Mouse (Mus musculus): ENCODE results near the gene Lhfpl5.
"Not testable (repeated sequence)": the region's sequence is repeated elsewhere in the genome, so short reads cannot be mapped to it uniquely, and the experiment has no call there.

Lhfpl5 gene

DNA sequence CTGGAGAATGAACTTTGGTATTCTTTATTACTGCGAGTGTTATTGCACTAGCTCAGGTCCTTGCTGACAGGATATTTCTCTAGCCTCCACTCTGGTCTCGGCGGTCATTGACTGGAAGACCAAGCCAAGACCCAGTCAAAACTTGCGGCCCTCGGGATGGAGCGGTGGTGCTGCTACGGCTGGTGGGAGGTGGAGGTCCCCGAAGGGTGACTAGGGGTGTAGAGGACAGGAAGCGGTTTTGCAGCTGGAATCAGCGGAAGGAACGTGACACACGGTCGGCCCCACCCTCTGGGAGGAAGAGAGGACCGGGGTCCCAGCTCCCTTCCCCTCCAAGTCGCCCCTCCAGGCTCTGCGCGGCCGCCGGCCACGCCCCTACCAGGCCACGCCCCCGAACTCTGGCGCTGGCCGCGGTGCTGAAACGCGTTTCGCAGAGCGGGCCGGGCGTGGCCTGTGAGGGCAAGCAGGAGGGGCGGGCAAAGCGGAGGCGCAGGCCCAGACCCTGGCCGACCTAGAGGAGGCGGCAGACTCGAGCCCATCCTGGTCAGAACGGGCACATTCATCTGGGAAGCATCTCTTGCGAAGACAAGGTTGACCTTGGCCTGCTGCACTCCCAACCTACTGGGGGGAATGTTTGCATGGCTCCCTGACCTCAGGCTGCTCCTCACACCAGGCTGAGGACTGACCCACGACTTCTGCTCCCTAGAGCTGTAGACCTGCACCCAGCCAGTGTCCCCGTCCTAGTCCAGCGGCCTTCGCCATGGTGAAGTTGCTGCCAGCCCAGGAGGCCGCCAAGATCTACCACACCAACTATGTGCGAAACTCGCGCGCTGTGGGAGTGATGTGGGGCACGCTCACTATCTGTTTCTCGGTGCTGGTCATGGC is at the start of gene Lhfpl5:
Gene Lhfpl5 (plus strand): TSS at position 398 of the 882 bp plus-strand sequence.
- peak in 1 of 2 experiments; percentile 56 for DNase-seq (ENCODE audit: low spot score in 2 of 2)

DNA sequence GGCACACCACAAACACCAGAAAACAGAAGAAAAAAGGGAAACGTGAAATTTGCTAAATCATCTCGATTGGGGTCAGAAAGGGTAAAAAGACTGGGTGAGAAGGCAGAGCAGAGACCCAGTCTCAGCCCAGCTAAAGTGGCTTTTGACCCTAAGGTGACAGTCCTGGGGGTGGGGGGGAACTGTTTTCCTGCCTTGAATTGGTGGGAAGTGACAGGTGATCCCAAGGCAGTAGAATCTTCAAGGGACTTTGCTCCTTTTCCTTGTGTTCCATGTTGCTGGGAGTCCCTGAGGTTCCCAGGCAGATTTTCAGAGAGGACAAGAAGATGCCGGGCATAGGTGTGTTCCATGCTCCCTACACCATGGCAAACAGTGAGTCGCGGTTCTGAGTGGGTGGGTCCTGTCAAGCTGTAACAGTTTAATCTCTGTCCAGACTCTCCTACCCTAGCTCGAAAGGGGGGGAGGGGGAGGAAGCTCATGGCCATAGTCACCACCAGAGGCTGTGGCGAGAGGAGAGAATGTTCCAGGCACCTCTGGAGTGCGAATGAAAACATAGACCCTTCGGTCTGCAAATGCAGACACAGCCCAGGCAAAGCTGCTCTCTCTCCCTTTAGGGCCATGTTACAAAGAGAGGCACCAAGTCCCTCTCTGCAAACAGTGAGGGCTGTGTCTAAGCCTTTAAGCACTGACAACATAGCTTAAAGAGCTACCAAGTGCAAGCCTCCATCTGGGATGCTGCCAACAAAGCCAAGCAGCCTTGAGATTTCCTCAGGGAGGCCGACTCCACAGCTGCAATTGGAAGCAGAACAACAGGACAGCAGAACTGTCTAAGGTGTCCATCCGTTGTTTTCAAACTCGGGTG is 48.0 kb upstream of the Lhfpl5 start:
- DNase-seq (ENCODE audit: low spot score in 2 of 2), result no peak

DNA sequence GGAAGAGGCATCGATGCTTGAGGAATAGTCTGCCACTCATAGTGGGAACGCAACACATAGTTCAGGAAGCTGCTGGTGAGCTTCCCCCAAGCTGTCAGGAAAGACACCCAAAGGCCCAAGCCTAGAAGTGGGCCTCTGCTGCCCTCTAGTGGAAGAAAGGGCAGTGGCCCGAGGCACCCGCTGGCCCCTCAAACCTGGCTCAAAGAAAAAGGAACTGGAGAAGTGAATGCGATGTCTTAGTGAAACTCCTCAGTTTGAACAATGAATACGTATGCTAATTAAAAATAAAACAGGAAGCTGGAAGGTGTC is 47.4 kb upstream of the Lhfpl5 start:
- DNase-seq (ENCODE audit: low spot score in 2 of 2), result peak; percentile 78 to 89

DNA sequence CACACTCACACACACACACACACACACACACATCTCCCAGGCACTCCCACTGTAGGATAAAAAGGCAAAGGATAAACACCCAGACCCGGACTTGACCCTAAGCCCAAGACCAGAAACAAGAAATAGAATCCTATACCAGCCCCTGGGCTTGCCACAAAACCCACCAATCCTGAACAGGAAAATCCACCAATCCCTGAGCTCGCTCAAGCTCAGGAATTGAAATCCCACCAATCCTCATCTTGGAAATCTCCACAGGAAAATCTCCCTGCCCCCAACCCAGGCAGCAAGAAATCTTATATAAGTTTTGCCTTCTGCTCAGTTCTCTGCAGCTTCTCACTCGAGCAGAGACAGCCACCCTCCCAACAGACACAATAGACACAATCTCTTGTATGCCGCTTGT is 46.3 kb upstream of the Lhfpl5 start:
- DNase-seq (ENCODE audit: low spot score in 2 of 2), result no peak

DNA sequence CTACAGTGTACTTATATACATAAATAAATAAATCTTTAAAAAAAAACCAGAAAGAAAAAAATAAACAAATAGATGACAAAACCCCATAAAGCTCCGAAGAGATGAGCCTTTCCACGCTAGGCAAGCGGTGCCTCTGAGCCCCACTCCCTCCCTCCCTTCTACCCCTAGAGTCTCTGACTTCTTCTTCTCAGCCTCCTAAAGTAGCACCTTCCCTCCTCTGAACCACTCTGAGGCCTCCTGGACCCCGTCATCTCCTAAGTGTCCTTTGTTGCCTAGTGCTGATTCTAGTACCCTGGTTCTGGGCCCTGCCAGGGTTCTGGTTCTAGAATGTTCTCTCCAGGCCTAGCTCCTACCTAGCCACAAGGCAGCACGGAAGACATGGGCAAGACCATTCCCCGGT is 44.9 kb upstream of the Lhfpl5 start, which contains the start of gene Armc12:
Gene Armc12 (plus strand): TSS at position 301 of the 400 bp plus-strand sequence.
- DNase-seq (ENCODE audit: low spot score in 2 of 2), result no peak

DNA sequence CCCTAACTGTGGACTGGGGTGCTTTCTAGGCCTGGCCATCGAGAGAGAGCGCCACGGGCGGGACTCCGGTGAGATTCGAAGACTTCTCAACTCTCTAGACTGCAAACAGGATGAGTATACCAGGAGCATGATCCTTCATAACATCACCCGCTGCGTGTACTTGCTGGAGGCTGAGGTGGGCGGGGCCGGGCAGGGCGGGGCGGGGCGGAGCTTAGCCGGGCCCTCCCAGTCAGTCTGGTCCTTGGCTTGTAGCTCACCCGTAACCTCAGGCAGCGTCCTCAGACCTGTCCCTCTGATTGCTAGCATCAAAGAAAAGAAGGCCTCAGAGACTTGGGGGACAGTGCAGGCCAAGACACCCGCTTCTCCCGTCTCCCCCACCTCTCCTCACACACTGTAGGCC is 43.5 kb upstream of the Lhfpl5 start:
- DNase-seq (ENCODE audit: low spot score in 2 of 2), result no peak

DNA sequence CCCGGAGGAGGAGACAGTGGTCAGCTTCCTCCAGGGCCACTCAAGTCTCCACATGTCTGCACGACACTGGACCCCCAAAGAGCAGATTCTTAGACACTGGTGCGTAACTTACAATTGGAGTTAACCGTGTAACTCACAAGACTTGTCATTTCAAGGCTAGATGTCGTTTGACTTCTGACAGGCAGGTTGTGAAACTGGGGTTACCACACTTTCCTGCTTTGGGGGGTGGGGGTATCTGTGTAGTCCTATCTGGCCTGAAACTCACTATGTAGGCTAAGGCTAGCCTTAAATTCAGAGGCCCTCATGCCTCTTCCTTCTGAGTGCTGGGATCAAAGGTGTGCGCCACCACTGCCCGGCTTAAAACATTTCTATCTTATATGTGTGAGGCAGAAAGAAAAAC is 42.9 kb upstream of the Lhfpl5 start:
- no peak for DNase-seq (ENCODE audit: low spot score in 2 of 2)

DNA sequence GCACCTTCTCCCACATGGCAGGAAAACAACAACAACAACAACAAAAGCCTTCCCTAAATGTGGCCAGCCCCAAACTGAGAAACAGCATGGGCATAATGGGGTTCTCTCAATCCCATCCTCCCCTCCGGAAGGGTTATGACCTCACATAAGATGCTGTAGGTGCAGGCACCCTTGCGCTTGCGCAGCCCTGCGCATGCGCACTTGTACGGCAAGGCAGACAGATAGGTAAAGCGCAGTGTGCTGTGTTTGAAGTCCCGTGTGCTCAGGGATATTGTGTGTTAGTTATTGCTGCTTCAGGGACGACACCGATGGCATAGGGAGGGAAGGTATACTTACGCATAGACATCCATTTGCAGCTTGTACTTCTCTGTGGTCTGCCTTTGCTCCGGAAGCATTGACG is 42.1 kb upstream of the Lhfpl5 start:
- no peak for DNase-seq (ENCODE audit: low spot score in 2 of 2)

DNA sequence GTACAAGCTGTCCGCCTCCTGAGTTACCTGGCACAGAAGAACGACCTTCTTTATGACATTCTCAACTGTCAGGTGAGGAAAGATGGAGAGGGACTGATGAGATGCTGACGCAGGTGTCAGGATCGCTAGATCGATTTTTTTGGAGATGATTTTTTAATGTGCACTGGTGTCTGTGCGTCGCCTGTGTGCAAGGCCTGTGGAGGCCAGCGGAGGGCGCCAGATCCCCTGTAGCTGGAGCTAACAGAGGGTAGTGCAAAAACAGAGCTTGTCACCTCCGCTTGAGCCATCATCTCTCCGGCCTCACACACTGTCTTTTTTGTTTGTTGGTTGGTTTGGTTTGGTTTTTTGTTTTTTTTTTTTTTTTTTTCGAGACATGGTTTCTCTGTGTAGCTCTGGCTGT is 37.6 kb upstream of the Lhfpl5 start:
- DNase-seq (ENCODE audit: low spot score in 2 of 2), result no peak

DNA sequence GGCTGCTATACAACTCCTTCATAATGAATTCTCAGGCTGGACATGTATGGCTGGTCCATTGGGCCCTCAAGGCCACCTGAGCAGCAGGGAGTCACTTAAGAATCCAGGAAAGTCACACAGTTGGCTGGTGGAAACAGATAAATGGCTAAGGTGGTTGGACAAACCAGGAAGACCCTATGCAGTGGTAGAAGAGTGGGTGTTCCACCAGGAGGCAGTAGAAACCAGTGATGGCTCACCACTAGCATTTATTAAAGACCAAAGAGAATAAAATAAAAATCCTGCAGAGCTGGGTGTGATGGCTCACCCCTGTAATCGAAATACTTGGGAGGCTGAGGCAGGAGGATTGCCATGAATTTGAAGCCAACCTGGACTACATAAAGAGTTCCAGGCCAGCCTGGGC is 28.5 kb upstream of the Lhfpl5 start:
- no peak for DNase-seq (ENCODE audit: low spot score in 2 of 2)

DNA sequence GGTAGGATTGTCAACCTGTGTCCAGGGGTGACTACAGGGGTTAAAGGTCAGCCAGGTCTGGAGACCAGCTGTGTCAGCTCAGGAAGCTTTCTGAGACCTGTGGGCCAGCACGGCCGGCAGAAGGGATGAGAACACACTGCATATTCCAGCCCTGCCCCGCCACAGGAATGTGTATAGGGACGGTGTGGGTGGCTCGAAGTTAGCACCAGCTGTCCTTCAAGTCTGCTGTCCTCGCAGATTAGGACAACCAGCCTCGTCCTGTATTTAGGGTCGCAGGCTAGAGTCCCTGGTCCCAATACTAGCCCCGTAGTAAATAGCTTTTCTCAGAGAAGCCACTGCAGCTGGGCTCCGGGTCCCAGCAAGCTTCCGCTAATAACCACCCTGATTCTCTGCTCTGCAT is 26.9 kb upstream of the Lhfpl5 start:
- DNase-seq (ENCODE audit: low spot score in 2 of 2), result no peak

DNA sequence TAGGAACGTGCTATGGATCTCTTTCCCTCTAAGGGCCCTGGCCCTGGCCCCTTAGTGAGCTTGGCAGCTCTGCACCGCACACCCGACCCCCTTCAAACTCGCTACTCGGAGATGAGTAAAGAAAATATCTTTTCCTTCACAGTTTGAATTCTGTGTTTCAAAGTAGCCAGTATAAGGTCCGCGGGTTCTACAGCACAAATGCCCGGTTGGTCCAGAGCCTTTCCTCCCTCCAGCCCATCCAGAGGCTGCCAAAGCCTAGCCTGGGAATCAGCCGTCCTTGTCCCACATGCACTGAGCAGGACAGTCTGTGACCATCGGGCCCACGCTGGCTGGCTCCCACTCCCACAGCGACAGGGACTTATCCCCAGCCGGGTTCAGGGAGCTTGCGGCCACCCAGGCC is 26.3 kb upstream of the Lhfpl5 start, which contains the start of gene Clpsl2:
Gene Clpsl2 (plus strand): TSS at position 301 of the 400 bp plus-strand sequence.
- no peak for DNase-seq (ENCODE audit: low spot score in 2 of 2)

DNA sequence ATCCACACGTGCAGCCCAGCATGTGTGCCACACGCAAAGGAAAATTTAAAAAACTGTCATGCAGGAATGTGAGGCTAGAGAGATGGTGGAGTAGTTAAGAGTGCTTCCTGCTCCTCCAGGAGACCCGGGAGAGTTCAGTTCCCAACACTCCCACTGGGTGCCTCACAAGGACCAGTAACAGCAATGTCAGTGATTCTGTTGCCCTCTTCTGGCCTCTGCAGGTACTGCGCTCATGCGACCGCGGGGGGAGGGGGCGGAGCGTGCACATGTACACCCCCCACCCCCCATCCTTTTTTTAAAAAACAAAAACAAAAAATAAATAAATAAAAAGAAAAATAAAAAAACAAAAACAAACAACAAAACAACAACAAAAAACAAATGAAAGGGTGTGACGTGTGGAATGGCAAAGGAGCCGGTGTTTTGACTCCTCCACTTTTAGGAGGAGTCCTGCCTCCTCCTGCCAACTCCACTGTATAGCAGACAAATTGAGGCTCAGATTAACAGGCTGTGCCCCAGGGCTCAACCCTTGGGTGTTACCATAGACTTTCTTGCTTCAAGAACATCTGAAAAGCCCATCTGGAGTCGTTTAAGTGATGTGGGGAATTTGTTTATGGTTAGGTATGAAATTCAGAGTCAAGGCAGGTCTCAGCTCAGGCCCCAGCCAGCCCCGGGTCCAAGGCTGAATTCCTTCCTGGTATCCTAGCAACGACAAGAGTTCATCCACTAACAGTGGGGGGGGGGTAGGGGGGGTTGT is 22.2 kb upstream of the Lhfpl5 start:
- peak; percentile 70 to 80 for DNase-seq (ENCODE audit: low spot score in 2 of 2)

DNA sequence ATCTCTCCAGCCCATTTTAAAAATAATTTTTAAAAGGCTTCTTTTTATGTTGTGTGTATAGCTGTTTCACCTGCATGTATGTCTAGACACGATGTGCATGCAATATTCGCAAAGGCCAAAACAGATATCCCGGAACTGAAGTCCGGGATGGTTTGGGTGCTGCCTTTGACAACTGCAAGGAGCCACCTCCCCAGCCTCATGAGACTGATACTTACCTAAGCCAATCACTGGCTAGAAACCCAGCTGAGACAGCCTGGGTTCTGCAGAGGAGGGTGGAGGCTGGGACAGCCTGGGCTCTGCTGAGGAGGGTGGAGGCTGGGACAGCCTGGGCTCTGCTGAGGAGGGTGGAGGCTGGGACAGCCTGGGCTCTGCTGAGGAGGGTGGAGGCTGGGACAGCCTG is 21.4 kb upstream of the Lhfpl5 start:
- DNase-seq (ENCODE audit: low spot score in 2 of 2), result not testable (repeated sequence)

DNA sequence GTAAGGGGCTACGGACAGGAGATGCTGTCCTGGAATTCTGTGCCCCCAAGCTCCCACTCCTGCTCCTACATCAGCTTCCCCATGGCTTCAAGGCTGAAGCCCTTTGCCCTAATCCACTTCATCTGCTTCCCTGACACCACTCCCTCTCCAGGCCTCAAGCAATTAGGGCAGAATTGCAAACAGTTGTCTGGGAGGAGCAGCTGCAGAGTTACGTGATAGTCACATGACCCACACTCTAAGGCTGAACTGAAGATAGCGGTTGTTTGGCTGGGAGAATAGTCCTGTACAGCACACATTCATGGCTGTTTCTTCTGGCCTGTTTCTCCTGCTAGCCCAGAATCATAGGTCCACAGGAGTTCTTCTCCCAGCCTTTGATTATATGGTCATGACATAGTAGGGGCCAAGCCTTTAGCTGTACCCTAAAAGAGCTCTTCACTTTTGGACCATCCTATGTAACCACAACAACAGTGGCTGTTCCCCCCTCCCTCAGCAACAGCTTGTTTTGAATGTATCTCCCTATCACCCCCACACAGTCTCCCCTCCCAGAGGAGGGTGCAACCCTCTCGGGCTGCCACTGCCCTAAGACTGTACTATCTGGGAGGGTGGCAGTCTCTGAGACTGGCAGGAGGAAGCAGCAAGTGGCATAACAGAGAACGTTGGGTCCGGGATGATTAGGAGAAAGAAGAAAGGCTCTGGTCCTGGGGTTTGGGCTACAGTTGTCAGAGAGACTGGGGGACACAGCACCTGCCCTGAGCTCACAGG is 18.6 kb upstream of the Lhfpl5 start:
- no peak for DNase-seq (ENCODE audit: low spot score in 2 of 2)

DNA sequence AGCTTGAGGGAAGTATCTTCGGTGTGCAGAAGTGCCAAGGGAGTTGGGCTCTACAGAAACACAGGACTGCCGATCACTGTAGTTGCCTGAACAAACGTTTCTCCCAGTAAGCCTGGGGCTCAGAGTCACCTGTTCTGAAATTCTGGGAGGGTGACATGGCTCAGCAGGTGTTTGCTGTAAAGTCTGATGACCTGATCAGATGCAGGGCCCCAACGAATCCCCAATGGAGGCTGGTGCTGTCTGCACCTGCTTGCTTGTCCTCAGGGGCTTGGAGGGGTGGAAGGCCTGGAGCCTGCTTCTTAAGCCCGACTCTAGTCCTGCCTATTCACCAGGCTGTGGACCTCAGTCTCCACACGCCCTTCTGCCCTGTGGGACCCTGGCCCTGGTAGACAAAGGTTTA is 17.7 kb upstream of the Lhfpl5 start:
- DNase-seq (ENCODE audit: low spot score in 2 of 2), result no peak

DNA sequence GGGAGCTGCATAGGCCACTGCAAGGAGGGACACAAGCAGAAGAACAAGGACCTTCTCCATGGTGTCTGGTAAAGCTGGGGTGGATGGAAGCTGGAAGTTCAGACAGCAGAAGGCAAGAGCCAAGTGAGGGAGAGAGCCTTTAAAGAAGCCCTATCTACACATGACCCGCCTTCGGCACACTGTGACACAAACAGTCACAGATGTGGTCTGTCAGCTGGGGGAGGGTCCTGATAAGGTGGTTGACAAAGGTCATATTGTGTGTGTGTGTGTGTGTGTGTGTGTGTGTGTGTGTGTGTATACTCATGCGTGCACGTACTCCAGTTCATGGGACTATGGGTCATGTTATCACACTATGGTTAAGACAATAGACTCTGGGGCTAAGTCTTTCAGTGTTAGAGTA is 14.8 kb upstream of the Lhfpl5 start, which contains the start of gene Clps:
Gene Clps (minus strand): TSS at position 169 of the 400 bp plus-strand sequence.
- no peak for DNase-seq (ENCODE audit: low spot score in 2 of 2)

DNA sequence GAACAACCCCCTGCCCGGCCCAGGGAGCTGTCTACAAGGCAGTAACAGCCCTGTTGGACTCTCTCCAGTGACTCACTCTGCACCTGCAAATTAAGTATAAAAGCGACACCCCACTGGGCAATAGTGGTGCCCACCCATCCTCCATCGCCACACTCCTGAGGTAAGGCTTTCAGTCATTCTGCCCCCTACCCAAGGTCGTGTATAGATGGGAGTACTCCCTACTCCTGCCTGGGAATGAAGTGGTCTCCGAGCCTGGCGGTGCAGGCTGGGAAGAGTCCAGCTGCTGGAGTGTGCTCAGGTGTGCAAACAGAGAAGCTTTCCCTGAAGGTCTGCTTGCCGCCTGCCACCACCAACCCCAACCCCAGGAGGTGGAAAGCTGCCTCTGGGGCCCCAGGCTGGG is 13.8 kb upstream of the Lhfpl5 start:
- no peak for DNase-seq (ENCODE audit: low spot score in 2 of 2)

DNA sequence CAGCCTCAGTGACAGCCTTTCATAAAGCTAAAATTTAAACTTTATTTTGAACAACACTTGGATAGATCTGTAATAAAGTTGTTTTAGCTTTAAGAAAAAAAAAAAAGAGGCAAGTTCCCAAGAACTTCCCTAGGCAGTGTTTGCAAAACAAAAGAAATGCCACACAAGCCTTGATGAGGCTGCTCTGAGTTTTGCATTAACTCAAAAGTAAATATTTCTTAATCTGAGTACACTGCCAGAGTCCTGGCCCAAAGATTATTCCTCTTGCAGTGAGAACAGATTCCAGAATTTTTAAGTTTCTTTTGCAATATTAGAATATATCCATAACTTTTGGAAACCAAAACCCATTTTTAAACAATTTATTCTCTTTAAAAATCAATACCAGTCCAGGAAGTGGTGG is 10.3 kb upstream of the Lhfpl5 start:
- DNase-seq (ENCODE audit: low spot score in 2 of 2), result no peak

DNA sequence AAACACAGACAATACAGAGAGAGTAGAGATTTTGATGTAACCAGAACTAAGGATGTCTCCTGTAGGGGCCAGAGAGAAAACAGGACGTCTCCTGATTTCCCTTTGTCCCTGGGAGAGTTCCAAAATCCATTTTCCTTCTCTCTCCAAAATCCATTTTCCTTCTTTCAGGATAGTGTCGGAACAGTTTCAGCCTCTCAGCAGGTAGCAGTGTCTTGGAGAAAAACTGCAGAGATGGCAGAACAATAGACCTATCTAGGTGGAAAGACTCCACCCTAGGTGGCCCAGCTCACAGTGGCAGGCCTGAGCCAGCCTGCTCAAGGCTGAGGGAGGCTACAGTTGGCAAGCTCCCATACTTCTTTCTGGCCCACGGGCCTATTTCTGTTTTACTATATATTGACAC is 7.9 kb upstream of the Lhfpl5 start:
- DNase-seq (ENCODE audit: low spot score in 2 of 2), result no peak

DNA sequence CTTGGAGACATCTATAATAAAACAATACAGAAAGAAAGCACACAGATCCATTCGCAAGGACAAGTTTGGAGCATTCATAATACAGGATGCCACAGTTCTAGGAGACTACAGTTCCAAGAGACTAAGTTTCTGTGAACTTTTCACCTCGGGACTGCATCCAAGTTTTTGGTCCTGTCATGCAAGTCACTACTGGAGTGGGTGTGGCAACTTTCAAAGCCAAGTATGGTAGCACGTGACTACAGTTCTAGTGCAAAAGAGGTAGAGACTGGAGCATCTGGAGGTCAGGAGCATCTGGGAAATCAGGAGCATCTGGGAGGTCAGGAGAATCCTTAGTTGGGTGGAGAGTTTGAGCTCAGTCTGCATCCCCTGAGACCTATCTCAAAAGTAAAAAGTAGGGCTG is 3.6 kb upstream of the Lhfpl5 start:
- DNase-seq (ENCODE audit: low spot score in 2 of 2), result no peak
